Mouse (Mus musculus) hindbrain, embryonic 10.5 days (tissue): Measurements from ENCODE around the gene Nup93. TPM values are rescaled to one million over a fixed set of nuclear protein-coding genes. Genes with fewer than 3 reads are reported as not detected.
A peak's percentile ranks its signal among the peaks of the same experiment; 100 is the strongest.

Experiments used
- DNase-seq: peaks from one replicate; pipeline ENCODE4 v3.0.0-alpha.2; 2017; ENCODE audit warnings: low spot score
- H3K27ac ChIP-seq: fragments of 300-500 bp; sonication (generic); 2 replicates; pipeline ENCODE4 v1.5.1; 2016; ENCODE audit warnings: mild to moderate bottlenecking, moderate library complexity
- H3K27me3 ChIP-seq: fragments of 300-500 bp; sonication (generic); 2 replicates; pipeline ENCODE4 v1.6.1; 2016; ENCODE audit warnings: mild to moderate bottlenecking; ENCODE audit not compliant: poor library complexity, insufficient read depth, severe bottlenecking
- H3K36me3 ChIP-seq: fragments of 300-500 bp; sonication (generic); 2 replicates; pipeline ENCODE4 v1.6.1; 2016; ENCODE audit warnings: mild to moderate bottlenecking, moderate library complexity
- H3K4me1 ChIP-seq: fragments of 300-500 bp; sonication (generic); replicated peaks from 2 replicates; pipeline ENCODE4 v1.6.1; 2016; ENCODE audit warnings: mild to moderate bottlenecking
- H3K4me3 ChIP-seq: fragments of 300-500 bp; sonication (generic); 2 replicates; pipeline ENCODE4 v1.5.1; 2016; ENCODE audit warnings: mild to moderate bottlenecking, moderate library complexity
- H3K9me3 ChIP-seq: fragments of 300-500 bp; sonication (generic); 2 replicates; pipeline ENCODE4 v1.6.1; 2016; ENCODE audit warnings: mild to moderate bottlenecking, moderate library complexity
- WGBS: fragments of 180-500 bp; shearing (Covaris S2); methylation state at CpG from one replicate; pipeline ENCODE4 v1.1.7; 2016; 5-methylcytosine and 5-hydroxymethylcytosine counted together
- polyA plus RNA-seq: library from polyadenylated mRNA; unstranded; fragments of >200 nt; fragmentation: Nextera tagmentation; extraction: Ambion mirVana; gene quantifications from 2 replicates; pipeline ENCODE4 v1.2.1, GENCODE M21; 2016

Nup93 gene
- polyA plus RNA-seq, 1 experiment from 2014 or later, result 114 TPM

- no peak overlapping the region for H3K4me3 ChIP-seq
- peaks cover 15% of the 10 kb centered on the region for H3K36me3 ChIP-seq
- 88% methylated on average over 2 of the region's 2 CpGs for WGBS
- no peak overlapping the region for H3K27ac ChIP-seq
- no peaks in the 10 kb centered on the region for H3K27me3 ChIP-seq
- 0 out of 2 replicates have a peak, but pooled peaks cover 3% of the 10 kb centered on the region for H3K4me1 ChIP-seq
- H3K9me3 ChIP-seq, result no peaks in the 10 kb centered on the region
- no peak for DNase-seq
These were observed 105.7 kb downstream of the Nup93 start for GRCm38 (mm10) chr8:94320036-94320435.

GRCm38 (mm10) chr8:94322083-94322482, 107.7 kb downstream of the Nup93 start:
- no peak overlapping the region for H3K27ac ChIP-seq
- H3K4me1 ChIP-seq, result 0 out of 2 replicates have a peak, but pooled peaks cover 3% of the 10 kb centered on the region
- WGBS, result 76% methylated on average over 4 of the region's 4 CpGs
- peaks cover 7% of the 10 kb centered on the region for H3K36me3 ChIP-seq
- H3K4me3 ChIP-seq, result no peak overlapping the region
- DNase-seq, result no peak
- no peaks in the 10 kb centered on the region for H3K9me3 ChIP-seq
- no peaks in the 10 kb centered on the region for H3K27me3 ChIP-seq

- Histone ChIP-seq H3K27me3 (no peaks in the 10 kb centered on the region), H3K4me1 (0 out of 2 replicates have a peak, but pooled peaks cover 3% of the 10 kb centered on the region), H3K9me3 (no peaks in the 10 kb centered on the region), H3K36me3 (peaks cover 5% of the 10 kb centered on the region; the same call in 1 of the 2 replicates), H3K27ac (no peak overlapping the region), H3K4me3 (no peak overlapping the region)
- 90% methylated on average over 6 of the region's 6 CpGs for WGBS
- no peak for DNase-seq
These were observed 108.7 kb downstream of the Nup93 start for GRCm38 (mm10) chr8:94323041-94323440.

- Histone ChIP-seq H3K4me3 (no peak overlapping the region), H3K27me3 (no peaks in the 10 kb centered on the region), H3K27ac (no peak overlapping the region), H3K4me1 (0 out of 2 replicates have a peak, but pooled peaks cover 3% of the 10 kb centered on the region), H3K9me3 (no peaks in the 10 kb centered on the region), H3K36me3 (peaks cover 5% of the 10 kb centered on the region; the same call in 1 of the 2 replicates)
- no peak for DNase-seq
- 53% methylated on average over 12 of the region's 12 CpGs for WGBS
These were observed 109.7 kb downstream of the Nup93 start for GRCm38 (mm10) chr8:94324071-94324470.

- 0 out of 2 replicates have a peak, but pooled peaks cover 3% of the 10 kb centered on the region for H3K4me1 ChIP-seq
- no peak for DNase-seq
- WGBS, result 79% methylated on average over 4 of the region's 4 CpGs
These were observed 111.7 kb downstream of the Nup93 start for GRCm38 (mm10) chr8:94326016-94326415.

GRCm38 (mm10) chr8:94328932-94329728, 114.8 kb downstream of the Nup93 start, which contains the start of gene Slc12a3:
TSS of gene Slc12a3 (plus strand) at chr8:94329201.
- Histone ChIP-seq H3K27ac (0 out of 2 replicates have a peak within 1 kb of the TSS, but pooled peaks have one; percentile 18), H3K36me3 (no peaks in the 10 kb centered on the region), H3K27me3 (no peaks in the 10 kb centered on the region), H3K4me3 (no peak within 1 kb of the TSS), H3K9me3 (no peaks in the 10 kb centered on the region), H3K4me1 (peaks cover 7% of the 10 kb centered on the region; the same call in 1 of the 2 replicates)
- DNase-seq, result no peak
- 86% methylated on average over 21 of the region's 21 CpGs for WGBS

More at GRCm38 (mm10) chr8:94326016-94326415, 111.7 kb downstream of the Nup93 start:
- no peaks in the 10 kb centered on the region for H3K36me3 ChIP-seq
- H3K9me3 ChIP-seq, result no peaks in the 10 kb centered on the region
- no peak overlapping the region for H3K27ac ChIP-seq
- H3K27me3 ChIP-seq, result no peaks in the 10 kb centered on the region
- no peak overlapping the region for H3K4me3 ChIP-seq

GRCm38 (mm10) chr8:94330733-94331132, 116.4 kb downstream of the Nup93 start:
- H3K9me3 ChIP-seq, result no peaks in the 10 kb centered on the region
- WGBS, result 40% methylated on average over 4 of the region's 4 CpGs

GRCm38 (mm10) chr8:94333345-94333744, 119.0 kb downstream of the Nup93 start:
- WGBS, result 58% methylated on average over 5 of the region's 5 CpGs
- no peak overlapping the region for H3K27ac ChIP-seq
- no peaks in the 10 kb centered on the region for H3K9me3 ChIP-seq
- H3K4me1 ChIP-seq, result peaks cover 12% of the 10 kb centered on the region; the same call in 1 of the 2 replicates
- no peak for DNase-seq
- no peaks in the 10 kb centered on the region for H3K36me3 ChIP-seq
- H3K4me3 ChIP-seq, result no peak overlapping the region
- H3K27me3 ChIP-seq, result no peaks in the 10 kb centered on the region

More at GRCm38 (mm10) chr8:94330733-94331132, 116.4 kb downstream of the Nup93 start:
- peak; percentile 61 for DNase-seq
- peaks cover 12% of the 10 kb centered on the region; the same call in 1 of the 2 replicates for H3K4me1 ChIP-seq
- H3K4me3 ChIP-seq, result no peak overlapping the region
- H3K27me3 ChIP-seq, result no peaks in the 10 kb centered on the region
- no peak overlapping the region for H3K27ac ChIP-seq
- no peaks in the 10 kb centered on the region for H3K36me3 ChIP-seq

- DNase-seq, result no peak
- WGBS, result 85% methylated on average over 8 of the region's 8 CpGs
- H3K9me3 ChIP-seq, result no peaks in the 10 kb centered on the region
- no peak overlapping the region for H3K4me3 ChIP-seq
- H3K27ac ChIP-seq, result no peak overlapping the region
- peaks cover 12% of the 10 kb centered on the region; the same call in 1 of the 2 replicates for H3K4me1 ChIP-seq
- H3K27me3 ChIP-seq, result no peaks in the 10 kb centered on the region
- no peaks in the 10 kb centered on the region for H3K36me3 ChIP-seq
These were observed 123.2 kb downstream of the Nup93 start for GRCm38 (mm10) chr8:94337559-94337958.

GRCm38 (mm10) chr8:94340796-94341195, 126.4 kb downstream of the Nup93 start:
- Histone ChIP-seq H3K27ac (no peak overlapping the region), H3K9me3 (no peaks in the 10 kb centered on the region), H3K36me3 (no peaks in the 10 kb centered on the region), H3K4me3 (no peak overlapping the region), H3K4me1 (no peaks in the 10 kb centered on the region), H3K27me3 (no peaks in the 10 kb centered on the region)
- WGBS, result 90% methylated on average over 7 of the region's 7 CpGs
- no peak for DNase-seq

GRCm38 (mm10) chr8:94342691-94343090, 128.3 kb downstream of the Nup93 start:
- H3K27ac ChIP-seq, result no peak overlapping the region
- H3K36me3 ChIP-seq, result no peaks in the 10 kb centered on the region
- H3K4me3 ChIP-seq, result no peak overlapping the region
- no peak for DNase-seq
- no peaks in the 10 kb centered on the region for H3K9me3 ChIP-seq
- 87% methylated on average over 10 of the region's 10 CpGs for WGBS
- H3K27me3 ChIP-seq, result no peaks in the 10 kb centered on the region
- H3K4me1 ChIP-seq, result no peaks in the 10 kb centered on the region

GRCm38 (mm10) chr8:94343290-94343689, 128.9 kb downstream of the Nup93 start:
- H3K4me1 ChIP-seq, result no peaks in the 10 kb centered on the region; the same call in 1 of the 2 replicates
- peak; percentile 59 for DNase-seq
- no peaks in the 10 kb centered on the region for H3K9me3 ChIP-seq
- no peaks in the 10 kb centered on the region for H3K36me3 ChIP-seq
- no peak overlapping the region for H3K27ac ChIP-seq
- 19% methylated on average over 6 of the region's 6 CpGs for WGBS
- no peak overlapping the region for H3K4me3 ChIP-seq
- H3K27me3 ChIP-seq, result no peaks in the 10 kb centered on the region

GRCm38 (mm10) chr8:94343778-94344320, 129.5 kb downstream of the Nup93 start:
- Histone ChIP-seq H3K4me3 (no peak overlapping the region), H3K27me3 (no peaks in the 10 kb centered on the region), H3K27ac (no peak overlapping the region), H3K36me3 (no peaks in the 10 kb centered on the region), H3K4me1 (no peaks in the 10 kb centered on the region; the same call in 1 of the 2 replicates), H3K9me3 (no peaks in the 10 kb centered on the region)
- 85% methylated on average over 11 of the region's 11 CpGs for WGBS
- DNase-seq, result no peak
